Mouse (Mus musculus): ENCODE measurements around the gene Ptk6. TPM values are rescaled to one million over a fixed set of nuclear protein-coding genes. Genes with fewer than 3 reads are reported as not detected.

Ptk6 gene
- polyA plus RNA-seq, 1 experiment from 2014 or later, result not detected

Other genes starting within 250 kb of the Ptk6 start
- 22.2 and 26.6 TPM in 2 replicates for gene Nkain4, start 248.1 kb downstream of the Ptk6 start, polyA plus RNA-seq (2016; fragmentation: Nextera tagmentation; extraction: Ambion mirVana)
- gene Arfgap1, start 235.6 kb downstream of the Ptk6 start, polyA plus RNA-seq (2016; fragmentation: Nextera tagmentation; extraction: Ambion mirVana), result 87.3 and 87.7 TPM in 2 replicates
- gene Col20a1, start 216.3 kb downstream of the Ptk6 start, polyA plus RNA-seq (2016; fragmentation: Nextera tagmentation; extraction: Ambion mirVana), result 0.26 and 0.62 TPM in 2 replicates
- gene Chrna4, start 159.2 kb downstream of the Ptk6 start, polyA plus RNA-seq (2016; fragmentation: Nextera tagmentation; extraction: Ambion mirVana), result 5.5 and 6.7 TPM in 2 replicates
- gene Kcnq2, start 67.5 kb downstream of the Ptk6 start, polyA plus RNA-seq (2016; fragmentation: Nextera tagmentation; extraction: Ambion mirVana), result 1.8 and 1.9 TPM in 2 replicates
- gene Eef1a2, start 45.8 kb downstream of the Ptk6 start, polyA plus RNA-seq (2016; fragmentation: Nextera tagmentation; extraction: Ambion mirVana), result 0.11 TPM in 1 of 2 replicates, not detected in the other
- 351 and 375 TPM in 2 replicates for gene Ppdpf, start 15.5 kb downstream of the Ptk6 start, polyA plus RNA-seq (2016; fragmentation: Nextera tagmentation; extraction: Ambion mirVana)
- gene Srms, start 10.4 kb upstream of the Ptk6 start, polyA plus RNA-seq (2016; fragmentation: Nextera tagmentation; extraction: Ambion mirVana), result 0.05 and 0.16 TPM in 2 replicates
- 0.25 and 0.26 TPM in 2 replicates for gene Fndc11, start 17.2 kb upstream of the Ptk6 start, polyA plus RNA-seq (2016; fragmentation: Nextera tagmentation; extraction: Ambion mirVana)
- 1.1 and 1.4 TPM in 2 replicates for gene Helz2, start 39.2 kb upstream of the Ptk6 start, polyA plus RNA-seq (2016; fragmentation: Nextera tagmentation; extraction: Ambion mirVana)
- gene Gmeb2, start 85.2 kb upstream of the Ptk6 start, polyA plus RNA-seq (2016; fragmentation: Nextera tagmentation; extraction: Ambion mirVana), result 18.7 and 20.2 TPM in 2 replicates
- gene Stmn3, start 111.7 kb upstream of the Ptk6 start, polyA plus RNA-seq (2016; fragmentation: Nextera tagmentation; extraction: Ambion mirVana), result 47.9 and 53.7 TPM in 2 replicates
- 72.4 and 74.1 TPM in 2 replicates for gene Rtel1, start 117.0 kb upstream of the Ptk6 start, polyA plus RNA-seq (2016; fragmentation: Nextera tagmentation; extraction: Ambion mirVana)
- 46.9 and 51.8 TPM in 2 replicates for gene Zgpat, start 162.1 kb upstream of the Ptk6 start, polyA plus RNA-seq (2016; fragmentation: Nextera tagmentation; extraction: Ambion mirVana)
- 74.0 and 74.4 TPM in 2 replicates for gene Arfrp1, start 162.6 kb upstream of the Ptk6 start, polyA plus RNA-seq (2016; fragmentation: Nextera tagmentation; extraction: Ambion mirVana)
- gene Lime1, start 177.3 kb upstream of the Ptk6 start, polyA plus RNA-seq (2016; fragmentation: Nextera tagmentation; extraction: Ambion mirVana), result 25.7 and 30.7 TPM in 2 replicates

Measured in embryonic facial prominence, embryonic 10.5 days (tissue).